Mouse (Mus musculus): ENCODE results near the gene Lman1l. TPM values are rescaled to one million over a fixed set of nuclear protein-coding genes. Genes with fewer than 3 reads are reported as not detected.

Gene Lman1l
- total RNA-seq (2014; rRNA removed) (not detected in 2 replicates), polyA plus RNA-seq (2015; fragmentation: Nextera tagmentation; extraction: Ambion mirVana) (0.10 TPM in 1 of 2 replicates, not detected in the other)

DNA sequence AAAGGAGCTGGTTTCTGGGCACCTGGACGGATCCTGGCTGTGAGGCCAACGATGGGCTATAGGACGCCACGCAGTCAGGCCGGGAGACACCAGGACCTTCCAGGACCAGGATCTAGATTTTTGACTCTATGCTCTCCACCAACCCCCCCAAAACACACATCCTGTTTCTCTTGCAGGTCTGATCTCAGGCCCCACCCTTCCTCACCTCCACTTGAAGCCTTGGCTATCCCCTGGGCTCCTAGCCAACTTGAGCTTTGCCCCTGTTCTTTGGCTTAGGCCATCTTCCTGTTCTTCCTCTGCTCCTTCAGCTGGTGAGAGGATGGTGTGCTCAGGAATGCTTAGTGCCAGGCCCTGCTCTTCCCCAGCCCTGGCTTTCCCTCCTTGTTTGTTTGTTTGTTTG, at the start of gene Lman1l:
Gene Lman1l, minus strand, starts transcription at position 101 of the 400 bp plus-strand sequence.
- no peaks in the 10 kb centered on the region for H3K9me3 ChIP-seq (ENCODE audit: low read length)
- H3K27me3 ChIP-seq (ENCODE audit: insufficient read depth, low read length): no peaks in the 10 kb centered on the region
- DNase-seq (ENCODE audit: low spot score): no peak
- WGBS: 92% methylated on average over 5 of the region's 5 CpGs
- H3K9ac ChIP-seq (replicated peaks; ENCODE audit: low read length, poor library complexity, severe bottlenecking): no peak within 1 kb of the TSS
- H3K4me1 ChIP-seq (ENCODE audit: insufficient read depth, low read length): no peaks in the 10 kb centered on the region
- no peak within 1 kb of the TSS for H3K27ac ChIP-seq (ENCODE audit: low read depth, low read length)
- H3K4me2 ChIP-seq (ENCODE audit: low read depth, low read length, poor library complexity, severe bottlenecking): no peak within 1 kb of the TSS
- no peak for TF ChIP-seq CTCF (IDR thresholded peaks at IDR 0.05)
- ATAC-seq (ENCODE audit: low FRiP score): no peak
- H3K36me3 ChIP-seq (ENCODE audit: insufficient read depth, low read length): peaks cover 12% of the 10 kb centered on the region
- no peak within 1 kb of the TSS for H3K4me3 ChIP-seq (ENCODE audit: low read depth, low read length)

GRCm38 (mm10) chr9:57669566-57669965, 49.0 kb upstream of the Lman1l start:
- no peak for TF ChIP-seq CTCF (IDR thresholded peaks at IDR 0.05)
- H3K27me3 ChIP-seq (ENCODE audit: insufficient read depth, low read length): no peaks in the 10 kb centered on the region
- no peak overlapping the region for H3K27ac ChIP-seq (ENCODE audit: low read depth, low read length)
- H3K36me3 ChIP-seq (ENCODE audit: insufficient read depth, low read length): no peaks in the 10 kb centered on the region
- ATAC-seq (ENCODE audit: low FRiP score): no peak
- H3K9ac ChIP-seq (replicated peaks; ENCODE audit: low read length, poor library complexity, severe bottlenecking): no peak overlapping the region
- no peaks in the 10 kb centered on the region for H3K4me1 ChIP-seq (ENCODE audit: insufficient read depth, low read length)
- DNase-seq (ENCODE audit: low spot score): no peak
- WGBS: 74% methylated on average over 3 of the region's 3 CpGs
- no peaks in the 10 kb centered on the region for H3K9me3 ChIP-seq (ENCODE audit: low read length)
- no peak overlapping the region for H3K4me2 ChIP-seq (ENCODE audit: low read depth, low read length, poor library complexity, severe bottlenecking)
- no peak overlapping the region for H3K4me3 ChIP-seq (ENCODE audit: low read depth, low read length)

- Histone ChIP-seq H3K9ac (replicated peaks; ENCODE audit: low read length, poor library complexity, severe bottlenecking) (no peak overlapping the region), H3K27ac (ENCODE audit: low read depth, low read length) (no peak overlapping the region), H3K36me3 (ENCODE audit: insufficient read depth, low read length) (no peaks in the 10 kb centered on the region), H3K4me3 (ENCODE audit: low read depth, low read length) (no peak overlapping the region), H3K4me2 (ENCODE audit: low read depth, low read length, poor library complexity, severe bottlenecking) (no peak overlapping the region), H3K27me3 (ENCODE audit: insufficient read depth, low read length) (no peaks in the 10 kb centered on the region), H3K4me1 (ENCODE audit: insufficient read depth, low read length) (no peaks in the 10 kb centered on the region), H3K9me3 (ENCODE audit: low read length) (no peaks in the 10 kb centered on the region)
- TF ChIP-seq CTCF (IDR thresholded peaks at IDR 0.05): no peak
- ATAC-seq (ENCODE audit: low FRiP score): no peak
- 46% methylated on average over 1 of the region's 1 CpGs for WGBS
- DNase-seq (ENCODE audit: low spot score): no peak
Measured at GRCm38 (mm10) chr9:57668277-57668676, 47.7 kb upstream of the Lman1l start.

DNA sequence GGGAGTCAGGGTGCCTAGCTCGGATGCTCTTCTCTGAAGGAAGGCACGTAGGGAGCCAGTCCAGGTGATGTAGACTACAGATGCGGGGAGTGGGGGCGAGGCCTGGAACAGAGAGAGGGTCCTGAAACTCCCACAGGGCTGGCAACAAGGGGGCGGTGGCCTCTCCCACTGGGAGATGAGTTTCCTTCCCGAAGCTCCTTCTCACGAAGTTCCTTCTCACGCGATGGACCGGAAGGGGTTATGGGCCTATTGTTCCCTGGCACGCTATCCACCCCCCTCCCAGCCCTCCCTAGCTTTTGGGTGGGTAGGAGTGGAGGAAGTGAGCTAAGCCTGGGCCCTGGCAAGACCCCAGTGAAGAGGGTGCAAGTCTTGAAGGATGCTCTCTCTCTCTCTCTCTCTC, 47.2 kb upstream of the Lman1l start:
- TF ChIP-seq CTCF (IDR thresholded peaks at IDR 0.05): no peak
- no peak overlapping the region for H3K27ac ChIP-seq (ENCODE audit: low read depth, low read length)
- no peak overlapping the region for H3K9ac ChIP-seq (replicated peaks; ENCODE audit: low read length, poor library complexity, severe bottlenecking)
- no peaks in the 10 kb centered on the region for H3K9me3 ChIP-seq (ENCODE audit: low read length)
- no peaks in the 10 kb centered on the region for H3K36me3 ChIP-seq (ENCODE audit: insufficient read depth, low read length)
- no peaks in the 10 kb centered on the region for H3K4me1 ChIP-seq (ENCODE audit: insufficient read depth, low read length)
- H3K27me3 ChIP-seq (ENCODE audit: insufficient read depth, low read length): no peaks in the 10 kb centered on the region
- 65% methylated on average over 11 of the region's 11 CpGs for WGBS
- DNase-seq (ENCODE audit: low spot score) (no peak), ATAC-seq (ENCODE audit: low FRiP score) (no peak)
- no peak overlapping the region for H3K4me2 ChIP-seq (ENCODE audit: low read depth, low read length, poor library complexity, severe bottlenecking)
- no peak overlapping the region for H3K4me3 ChIP-seq (ENCODE audit: low read depth, low read length)

GRCm38 (mm10) chr9:57667136-57667535, 46.6 kb upstream of the Lman1l start:
- no peaks in the 10 kb centered on the region for H3K4me1 ChIP-seq (ENCODE audit: insufficient read depth, low read length)
- no peak overlapping the region for H3K9ac ChIP-seq (replicated peaks; ENCODE audit: low read length, poor library complexity, severe bottlenecking)
- no peak overlapping the region for H3K4me2 ChIP-seq (ENCODE audit: low read depth, low read length, poor library complexity, severe bottlenecking)
- no peaks in the 10 kb centered on the region for H3K27me3 ChIP-seq (ENCODE audit: insufficient read depth, low read length)
- H3K4me3 ChIP-seq (ENCODE audit: low read depth, low read length): no peak overlapping the region
- H3K9me3 ChIP-seq (ENCODE audit: low read length): no peaks in the 10 kb centered on the region
- ATAC-seq (ENCODE audit: low FRiP score) (no peak), DNase-seq (ENCODE audit: low spot score) (no peak)
- no peaks in the 10 kb centered on the region for H3K36me3 ChIP-seq (ENCODE audit: insufficient read depth, low read length)
- WGBS: 76% methylated on average over 3 of the region's 3 CpGs
- H3K27ac ChIP-seq (ENCODE audit: low read depth, low read length): no peak overlapping the region
- TF ChIP-seq CTCF (IDR thresholded peaks at IDR 0.05): no peak

- no peak overlapping the region for H3K4me3 ChIP-seq (ENCODE audit: low read depth, low read length)
- no peaks in the 10 kb centered on the region for H3K9me3 ChIP-seq (ENCODE audit: low read length)
- DNase-seq (ENCODE audit: low spot score): no peak
- ATAC-seq (ENCODE audit: low FRiP score): no peak
- 88% methylated on average over 8 of the region's 8 CpGs for WGBS
- no peak overlapping the region for H3K27ac ChIP-seq (ENCODE audit: low read depth, low read length)
- no peak overlapping the region for H3K4me2 ChIP-seq (ENCODE audit: low read depth, low read length, poor library complexity, severe bottlenecking)
- no peaks in the 10 kb centered on the region for H3K4me1 ChIP-seq (ENCODE audit: insufficient read depth, low read length)
- H3K27me3 ChIP-seq (ENCODE audit: insufficient read depth, low read length): no peaks in the 10 kb centered on the region
- H3K36me3 ChIP-seq (ENCODE audit: insufficient read depth, low read length): no peaks in the 10 kb centered on the region
- TF ChIP-seq CTCF (IDR thresholded peaks at IDR 0.05): no peak
- H3K9ac ChIP-seq (replicated peaks; ENCODE audit: low read length, poor library complexity, severe bottlenecking): no peak overlapping the region
Measured at GRCm38 (mm10) chr9:57666536-57666935, 46.0 kb upstream of the Lman1l start.
